Mouse (Mus musculus) layer of hippocampus, postnatal 36 days (tissue): ENCODE measurements around the gene Tpst2. TPM values are rescaled to one million over a fixed set of nuclear protein-coding genes. Genes with fewer than 3 reads are reported as not detected.

Experiments
- DNase-seq, 2 experiments: peaks; one replicate each; pipeline ENCODE4 v3.0.0; 2022
- total RNA-seq, 2 experiments: library from RNA; stranded (reverse); gene quantifications; 2 replicates each; pipeline ENCODE4 v1.2.3; 2021

Gene Tpst2
- total RNA-seq, 2 experiments from 2014 or later, result 37.1 to 43.4 TPM

GRCm38 (mm10) chr5:112337004-112337403, 60.5 kb downstream of the Tpst2 start:
- DNase-seq, result no peak

- no peak for DNase-seq
These were observed 62.7 kb downstream of the Tpst2 start for GRCm38 (mm10) chr5:112339215-112339614.

DNA sequence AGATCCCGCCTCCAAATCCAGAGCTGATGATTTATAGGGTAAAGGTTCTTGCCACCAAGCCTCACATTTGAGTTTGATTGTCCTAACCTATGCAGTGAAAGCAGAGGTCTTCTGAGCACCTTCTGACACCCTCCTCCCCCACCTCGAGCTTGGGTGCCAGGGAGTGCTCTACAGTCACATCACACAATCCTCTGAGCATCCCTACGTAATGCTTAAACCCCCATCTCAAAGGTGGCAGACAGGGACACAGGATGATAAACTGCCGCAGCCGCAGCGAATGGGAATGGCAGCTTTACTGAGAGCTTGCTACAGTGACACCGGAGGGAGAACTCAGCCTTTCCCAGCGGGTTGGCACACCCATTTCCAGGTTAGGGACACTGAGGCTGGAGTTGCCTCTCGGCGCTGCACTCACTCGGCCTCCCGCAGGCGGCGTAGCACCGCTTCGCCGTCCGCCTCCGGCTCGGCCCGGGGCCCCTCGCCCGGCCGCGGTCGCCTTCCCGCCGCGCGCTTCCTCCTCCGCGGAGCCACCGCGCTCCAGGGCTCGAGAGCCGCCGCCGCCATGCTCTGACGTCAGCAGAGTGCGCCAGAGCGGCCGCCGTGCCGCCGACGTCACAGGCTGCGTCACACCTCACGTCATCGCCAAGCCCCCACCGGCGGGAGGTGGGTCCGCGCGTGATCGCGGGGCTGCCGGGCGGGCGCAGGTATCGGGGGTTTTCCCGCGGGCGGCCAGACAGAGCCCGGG, 66.1 kb downstream of the Tpst2 start, which contains the start of the genes Srrd and Hps4:
TSS of gene Srrd (minus strand) at position 578 of the 742 bp plus-strand sequence.
TSS of gene Hps4 (plus strand) at position 621 of the 742 bp plus-strand sequence.
- DNase-seq, result peak; percentile 88 to 91

DNA sequence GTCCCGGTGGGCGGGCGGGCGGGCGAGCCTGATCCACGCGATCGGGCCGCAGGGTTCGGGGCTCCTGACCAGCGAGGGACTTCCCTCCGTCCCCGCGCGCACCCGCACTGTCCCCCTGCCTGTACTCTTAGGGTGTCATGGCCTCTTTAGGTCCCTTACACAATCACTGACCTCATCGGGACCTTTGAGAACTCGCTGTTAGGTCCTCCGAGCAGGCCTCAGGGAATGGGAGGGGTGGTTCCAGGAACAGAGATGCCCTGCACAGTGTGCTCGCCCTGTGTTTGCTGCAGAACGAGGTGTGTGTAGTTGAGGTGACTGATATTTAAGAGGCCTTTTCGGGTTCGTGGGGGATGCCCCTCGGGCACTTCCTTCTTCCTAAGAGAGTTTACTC, 66.7 kb downstream of the Tpst2 start:
- no peak for DNase-seq

GRCm38 (mm10) chr5:112344092-112344960, 67.8 kb downstream of the Tpst2 start:
- no peak for DNase-seq

DNA sequence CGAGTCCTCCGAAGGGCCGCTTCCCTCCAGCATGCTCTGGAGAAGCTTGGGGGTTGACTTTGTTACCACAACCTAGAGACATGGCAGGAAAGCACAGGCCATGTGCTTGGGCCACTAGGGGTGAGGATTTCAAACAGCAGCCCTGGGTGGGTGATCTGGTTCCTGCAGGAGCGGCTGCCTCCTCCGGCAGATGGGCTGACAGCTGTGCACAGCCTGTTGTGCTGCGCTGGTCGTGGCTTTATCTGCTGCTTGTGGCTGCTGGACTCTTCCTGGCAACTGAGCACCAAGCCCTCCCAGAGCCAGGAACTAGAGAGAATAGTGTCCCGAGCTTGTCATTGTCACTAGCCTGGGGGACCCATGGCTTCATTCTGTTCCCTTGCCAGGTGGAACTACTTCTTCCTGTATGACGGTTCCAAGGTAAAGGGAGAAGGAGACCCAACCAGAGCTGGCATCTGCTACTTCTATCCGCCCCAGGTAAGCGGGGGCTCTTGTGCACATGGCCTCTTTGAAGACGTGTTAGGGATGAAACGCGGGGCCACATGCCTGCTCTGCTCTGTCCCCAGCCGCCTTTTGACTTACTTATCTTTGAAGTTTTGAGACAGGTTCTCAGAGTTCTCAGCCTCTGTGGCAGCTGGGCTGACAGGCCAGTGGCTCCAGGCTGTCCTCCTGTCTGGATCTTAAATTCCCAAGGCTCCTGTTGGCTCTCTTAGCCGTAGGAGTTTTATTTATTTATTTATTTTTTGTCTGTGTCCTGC, 69.9 kb downstream of the Tpst2 start:
- DNase-seq, result no peak

DNA sequence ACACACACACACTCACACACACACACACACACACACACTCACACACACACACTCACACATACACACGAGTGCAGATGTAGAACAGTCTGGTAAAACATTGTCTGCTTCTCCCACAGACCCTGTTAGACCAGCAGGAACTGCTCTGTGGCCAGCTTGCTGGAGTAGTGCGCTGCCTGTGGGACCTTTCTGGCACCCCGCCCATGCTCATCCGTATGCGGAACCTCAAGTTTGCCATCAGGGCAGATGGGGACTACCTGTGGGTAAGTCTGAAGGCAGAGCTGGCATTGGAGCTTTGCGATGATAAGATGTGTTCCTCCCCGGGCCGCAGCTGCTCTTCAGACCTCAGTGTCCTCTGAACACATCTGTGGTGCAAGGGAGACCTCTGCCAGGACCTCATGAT, 72.7 kb downstream of the Tpst2 start:
- DNase-seq, result no peak

DNA sequence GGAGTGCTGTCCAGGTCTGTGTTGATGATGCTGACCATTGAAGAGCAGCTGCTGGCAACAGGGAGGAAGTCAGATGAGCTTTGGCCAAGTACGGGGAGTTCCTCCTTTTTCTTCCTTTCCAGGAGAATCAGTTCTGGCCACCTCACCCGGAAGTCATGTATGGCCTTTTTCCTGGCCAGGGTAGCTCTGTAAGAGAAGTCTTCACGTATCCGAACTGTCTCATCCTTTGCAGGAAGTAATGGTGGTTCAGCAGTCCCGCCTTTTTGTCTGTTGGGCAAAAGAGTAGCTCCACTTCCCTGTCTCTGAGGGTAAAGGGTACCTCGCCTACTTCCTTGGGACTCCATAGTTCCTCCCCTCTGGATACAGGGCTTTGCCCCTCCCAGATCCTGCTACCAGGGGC, 79.0 kb downstream of the Tpst2 start:
- DNase-seq, result no peak

DNA sequence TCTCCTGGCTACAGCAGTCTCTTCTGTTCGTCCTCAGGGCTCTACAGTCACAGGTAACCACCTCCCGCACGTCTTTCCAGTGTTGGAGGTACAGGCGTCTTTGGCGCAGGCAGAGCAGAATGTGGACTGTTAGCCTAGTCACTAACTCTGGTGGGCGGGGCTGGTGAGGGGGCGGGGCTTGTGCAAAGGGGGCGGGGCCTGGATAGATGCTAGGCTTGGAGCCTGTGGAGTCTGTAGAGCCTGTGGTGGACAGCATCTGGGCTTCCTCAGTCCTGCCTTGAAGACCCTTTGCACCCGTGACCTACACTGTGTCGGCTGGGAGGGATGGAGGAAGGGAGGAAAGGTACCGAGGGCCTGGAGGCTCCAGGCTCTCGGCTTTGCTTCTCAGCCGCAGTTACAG, 79.4 kb downstream of the Tpst2 start, which contains the start of gene Gm6583:
TSS of gene Gm6583 (minus strand) at position 124 of the 400 bp plus-strand sequence.
- DNase-seq, result no peak

DNA sequence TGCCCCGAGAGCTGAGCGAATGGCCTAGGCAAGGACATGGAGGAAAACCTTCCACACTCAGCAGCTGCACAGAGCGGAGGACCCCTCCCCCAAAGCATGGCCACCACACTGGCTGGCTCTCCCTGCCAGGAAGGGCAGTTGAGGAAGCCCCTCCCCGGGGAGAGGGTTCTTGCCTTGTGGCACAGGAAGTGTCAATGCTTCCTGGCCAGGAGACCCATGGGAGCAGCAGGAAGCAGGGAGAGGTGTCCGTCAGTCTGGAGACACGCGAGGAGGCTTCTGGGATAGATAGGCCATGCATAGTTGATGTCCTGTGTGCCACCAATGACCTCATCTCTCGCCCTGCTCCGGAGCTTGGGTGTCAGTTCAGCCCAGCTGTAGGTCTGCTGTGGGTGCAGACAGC, 79.8 kb downstream of the Tpst2 start:
- DNase-seq, result no peak

- DNase-seq, result no peak
These were observed 83.0 kb downstream of the Tpst2 start for GRCm38 (mm10) chr5:112359520-112359919.

GRCm38 (mm10) chr5:112360077-112360476, 83.6 kb downstream of the Tpst2 start:
- DNase-seq, result no peak

DNA sequence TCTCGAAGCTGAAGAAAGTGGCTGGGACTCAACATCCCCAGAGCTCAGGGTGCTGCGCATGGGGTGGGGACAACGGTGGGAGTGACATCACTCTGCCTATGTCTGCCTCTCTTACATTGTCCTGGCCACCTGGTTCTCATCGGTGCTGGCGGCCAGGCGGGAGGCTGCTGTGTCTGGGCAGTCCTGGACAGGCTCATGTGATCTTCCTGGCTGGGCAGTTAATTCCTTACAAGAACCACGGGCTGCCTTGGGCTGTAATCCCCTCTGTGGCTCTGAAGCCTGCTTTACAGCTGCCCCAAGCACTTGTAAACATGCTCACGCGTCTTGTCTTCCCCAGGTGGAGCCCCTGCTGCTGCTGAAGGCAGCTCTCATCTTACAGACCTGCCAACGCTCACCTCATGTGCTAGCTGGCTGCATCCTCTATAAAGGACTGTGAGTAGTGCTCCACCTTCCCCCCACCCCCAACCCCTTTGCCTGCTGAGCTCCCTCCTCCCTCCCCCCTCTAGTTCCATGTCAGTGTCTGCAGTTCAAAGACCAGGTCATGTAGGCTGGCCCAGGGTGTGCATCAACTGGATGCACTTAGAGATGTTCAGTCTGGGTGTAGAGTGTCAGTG, 87.8 kb downstream of the Tpst2 start:
- DNase-seq, result no peak

Other genes with a start within 250 kb of the Tpst2 start
- under 1 TPM in 1 of 2 experiments, not detected in 1; 0.97 TPM for gene Cryba4, start 24.2 kb upstream of the Tpst2 start, total RNA-seq
- 1 to 10 TPM; 4.9 to 6.6 TPM for gene Crybb1, start 20.9 kb upstream of the Tpst2 start, total RNA-seq
- 10 to 100 TPM; 40.8 to 42.2 TPM for gene Tfip11, start 49.7 kb downstream of the Tpst2 start, total RNA-seq
- gene Srrd, start 66.3 kb downstream of the Tpst2 start, total RNA-seq, result 10 to 100 TPM; 21.9 to 24.8 TPM
- gene Hps4, start 66.4 kb downstream of the Tpst2 start, total RNA-seq, result 10 to 100 TPM; 37.4 to 38.7 TPM
- gene Gm6583, start 79.3 kb downstream of the Tpst2 start, total RNA-seq, result not detected
- 100 to 1,000 TPM; 203 to 211 TPM for gene Asphd2, start 118.2 kb downstream of the Tpst2 start, total RNA-seq
- gene Gm6588, start 172.7 kb downstream of the Tpst2 start, total RNA-seq, result not detected